Mouse (Mus musculus): ENCODE measurements at regions not wholly inside any gene's neighbourhood (a gene's known extent, or its start where the extent isn't known, plus 50 kb on each side); places are given as distances from the start of the nearest gene placed in this dataset.

GRCm38 (mm10) chr13:63660431-63660830, 87.0 kb upstream of the Ptch1 start:
- no peak overlapping the region for H3K4me3 ChIP-seq (replicated peaks)
- WGBS: 72% methylated on average over 4 of the region's 4 CpGs
- no peak overlapping the region for H3K4me2 ChIP-seq
- H3K36me3 ChIP-seq: no peaks in the 10 kb centered on the region
- H3K4me1 ChIP-seq: peaks cover 3% of the 10 kb centered on the region; the same call in 1 of the 2 replicates
- H3K9me3 ChIP-seq (replicated peaks): no peaks in the 10 kb centered on the region
- ATAC-seq (replicated peaks; ENCODE audit: low FRiP score): no peak
- no peak overlapping the region for H3K9ac ChIP-seq
- H3K27ac ChIP-seq: no peak overlapping the region
- no peaks in the 10 kb centered on the region for H3K27me3 ChIP-seq

GRCm38 (mm10) chr13:63668576-63668975, 95.2 kb upstream of the Ptch1 start:
- ATAC-seq (replicated peaks; ENCODE audit: low FRiP score): no peak
- no peaks in the 10 kb centered on the region for H3K36me3 ChIP-seq
- peaks cover 6% of the 10 kb centered on the region for H3K4me1 ChIP-seq
- H3K9ac ChIP-seq: no peak overlapping the region
- WGBS: 25% methylated on average over 4 of the region's 4 CpGs
- H3K9me3 ChIP-seq (replicated peaks): no peaks in the 10 kb centered on the region
- no peak overlapping the region for H3K4me2 ChIP-seq
- H3K4me3 ChIP-seq (replicated peaks): no peak overlapping the region
- no peak overlapping the region for H3K27ac ChIP-seq
- no peaks in the 10 kb centered on the region for H3K27me3 ChIP-seq

DNA sequence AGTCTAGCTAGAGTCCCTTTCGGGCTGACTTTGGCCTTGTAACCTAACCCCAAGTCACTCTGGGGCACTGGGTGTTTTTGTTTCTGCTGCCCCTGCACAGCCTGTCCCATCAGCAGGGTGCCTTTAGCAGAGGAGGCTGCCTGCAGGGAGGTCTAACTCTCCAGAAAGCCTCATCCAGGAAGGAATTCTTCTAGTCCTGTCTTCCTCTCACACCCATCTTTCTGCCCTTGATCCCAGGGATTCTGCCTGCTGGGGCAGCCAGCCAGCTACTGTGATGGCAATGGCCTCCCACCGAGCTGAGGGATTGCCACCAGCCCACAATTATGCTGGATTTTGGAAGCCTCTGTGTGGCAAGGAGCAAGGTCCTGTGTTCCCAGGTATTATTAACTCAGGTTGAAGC, 95.6 kb upstream of the Ptch1 start:
- no peak overlapping the region for H3K4me3 ChIP-seq (replicated peaks)
- 23% methylated on average over 2 of the region's 2 CpGs for WGBS
- no peaks in the 10 kb centered on the region for H3K36me3 ChIP-seq
- H3K4me2 ChIP-seq: no peak overlapping the region
- H3K27ac ChIP-seq: no peak overlapping the region
- H3K27me3 ChIP-seq: no peaks in the 10 kb centered on the region
- no peak overlapping the region for H3K9ac ChIP-seq
- no peaks in the 10 kb centered on the region for H3K9me3 ChIP-seq (replicated peaks)
- H3K4me1 ChIP-seq: peaks cover 6% of the 10 kb centered on the region
- ATAC-seq (replicated peaks; ENCODE audit: low FRiP score): no peak

GRCm38 (mm10) chr13:63672425-63672824, 99.0 kb upstream of the Ptch1 start:
- no peak overlapping the region for H3K9ac ChIP-seq
- H3K4me3 ChIP-seq (replicated peaks): no peak overlapping the region
- no peaks in the 10 kb centered on the region for H3K9me3 ChIP-seq (replicated peaks)
- H3K27me3 ChIP-seq: no peaks in the 10 kb centered on the region
- peaks cover 6% of the 10 kb centered on the region for H3K4me1 ChIP-seq
- no peaks in the 10 kb centered on the region for H3K36me3 ChIP-seq
- no peak overlapping the region for H3K27ac ChIP-seq
- no peak overlapping the region for H3K4me2 ChIP-seq
- no peak for ATAC-seq (replicated peaks; ENCODE audit: low FRiP score)
- WGBS: 50% methylated on average over 4 of the region's 4 CpGs

DNA sequence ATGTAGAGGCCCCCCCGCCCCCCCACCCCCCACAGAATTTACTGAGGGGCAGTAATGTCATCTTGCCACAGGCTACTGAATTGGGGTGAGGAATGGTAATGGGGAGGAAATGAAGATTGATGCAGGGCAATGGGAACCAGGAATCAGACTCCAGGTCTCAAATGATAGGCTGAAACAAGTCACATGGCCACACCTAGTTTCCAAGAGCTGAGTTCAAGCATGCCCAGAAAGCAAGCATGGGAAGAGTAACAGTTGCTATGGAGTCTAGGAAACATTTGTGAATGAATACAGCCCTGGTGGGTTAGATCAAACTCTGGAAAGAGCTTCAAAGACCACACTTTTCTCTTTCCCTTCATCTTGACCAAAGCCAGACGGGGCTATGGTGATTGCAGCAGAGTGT, 104.3 kb upstream of the Ptch1 start:
- WGBS: 80% methylated on average over 2 of the region's 2 CpGs
- H3K9me3 ChIP-seq (replicated peaks): no peaks in the 10 kb centered on the region
- H3K4me2 ChIP-seq: no peak overlapping the region
- H3K27ac ChIP-seq: no peak overlapping the region
- H3K36me3 ChIP-seq: no peaks in the 10 kb centered on the region
- no peak overlapping the region for H3K4me3 ChIP-seq (replicated peaks)
- no peak for ATAC-seq (replicated peaks; ENCODE audit: low FRiP score)
- H3K27me3 ChIP-seq: no peaks in the 10 kb centered on the region
- H3K9ac ChIP-seq: no peak overlapping the region
- no peaks in the 10 kb centered on the region; the same call in 1 of the 2 replicates for H3K4me1 ChIP-seq

DNA sequence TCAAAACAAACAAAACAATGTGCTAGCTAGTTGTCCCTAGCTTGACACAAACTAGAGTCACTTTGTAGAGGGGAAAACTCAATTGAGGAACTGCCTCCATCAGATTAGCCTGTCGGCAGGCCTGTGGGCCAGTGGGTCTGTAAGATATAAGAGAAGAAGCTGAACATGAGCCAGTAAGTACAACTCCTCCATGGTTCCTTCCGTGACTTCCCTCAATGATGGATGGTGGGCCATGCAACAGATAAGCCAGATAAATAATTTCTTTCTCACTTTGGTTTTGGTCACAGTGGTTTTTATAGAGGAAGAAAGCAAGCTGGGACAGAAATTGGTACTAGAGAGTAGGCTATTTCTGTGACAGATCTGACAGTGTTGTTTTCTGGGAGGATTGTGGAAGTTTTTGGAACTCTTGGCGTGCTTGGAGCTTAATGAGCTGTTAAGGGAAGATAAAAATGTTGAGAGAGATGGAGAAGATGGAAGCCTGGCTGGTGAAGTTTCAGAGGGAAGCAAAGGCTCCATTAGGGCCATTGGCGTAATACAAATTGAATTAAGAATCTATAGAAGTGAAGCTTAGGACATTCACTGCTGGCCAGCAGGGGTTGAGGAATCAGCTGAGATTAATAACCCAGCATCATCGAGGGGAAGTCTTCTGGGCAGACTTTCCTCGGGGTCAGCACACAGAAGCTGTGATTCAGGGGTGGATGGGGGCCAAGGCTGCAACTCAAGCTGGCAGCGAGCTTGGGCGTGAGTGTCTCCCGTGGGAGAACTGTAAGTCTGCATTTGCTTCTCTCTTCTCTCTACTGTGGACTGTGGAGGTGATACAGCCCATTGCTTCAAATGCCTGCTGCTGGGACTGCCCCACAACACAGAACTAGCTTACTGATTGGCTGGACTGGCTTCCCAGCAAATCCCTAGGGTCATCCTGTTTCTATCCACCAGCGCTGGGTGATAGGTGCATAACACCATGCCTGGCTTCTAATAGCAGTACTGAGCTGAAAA, 105.2 kb upstream of the Ptch1 start:
- Histone ChIP-seq H3K9ac (no peak overlapping the region), H3K36me3 (no peaks in the 10 kb centered on the region), H3K27ac (no peak overlapping the region), H3K9me3 (replicated peaks) (no peaks in the 10 kb centered on the region), H3K4me1 (no peaks in the 10 kb centered on the region; the same call in 1 of the 2 replicates), H3K27me3 (no peaks in the 10 kb centered on the region), H3K4me2 (no peak overlapping the region), H3K4me3 (replicated peaks) (no peak overlapping the region)
- 58% methylated on average over 10 of the region's 10 CpGs for WGBS
- ATAC-seq (replicated peaks; ENCODE audit: low FRiP score): no peak

GRCm38 (mm10) chr13:63682341-63682740, 108.9 kb upstream of the Ptch1 start:
- ATAC-seq (replicated peaks; ENCODE audit: low FRiP score): no peak
- H3K9me3 ChIP-seq (replicated peaks): no peaks in the 10 kb centered on the region
- no peaks in the 10 kb centered on the region for H3K36me3 ChIP-seq
- WGBS: 51% methylated on average over 4 of the region's 4 CpGs
- H3K4me2 ChIP-seq: no peak overlapping the region
- H3K27ac ChIP-seq: no peak overlapping the region
- H3K4me1 ChIP-seq: peaks cover 3% of the 10 kb centered on the region; the same call in 1 of the 2 replicates
- H3K27me3 ChIP-seq: no peaks in the 10 kb centered on the region
- no peak overlapping the region for H3K9ac ChIP-seq
- no peak overlapping the region for H3K4me3 ChIP-seq (replicated peaks)

- no peak overlapping the region for H3K4me3 ChIP-seq (replicated peaks)
- H3K36me3 ChIP-seq: no peaks in the 10 kb centered on the region
- no peaks in the 10 kb centered on the region for H3K4me1 ChIP-seq
- H3K9me3 ChIP-seq (replicated peaks): no peaks in the 10 kb centered on the region
- no peak overlapping the region for H3K4me2 ChIP-seq
- WGBS: 82% methylated on average over 5 of the region's 5 CpGs
- H3K27ac ChIP-seq: no peak overlapping the region
- no peaks in the 10 kb centered on the region for H3K27me3 ChIP-seq
- no peak for ATAC-seq (replicated peaks; ENCODE audit: low FRiP score)
- H3K9ac ChIP-seq: no peak overlapping the region
These were observed 118.6 kb upstream of the Ptch1 start for GRCm38 (mm10) chr13:63691974-63692373.

GRCm38 (mm10) chr13:63693636-63694035, 120.2 kb upstream of the Ptch1 start:
- no peaks in the 10 kb centered on the region for H3K27me3 ChIP-seq
- no peaks in the 10 kb centered on the region for H3K9me3 ChIP-seq (replicated peaks)
- H3K36me3 ChIP-seq: no peaks in the 10 kb centered on the region
- no peaks in the 10 kb centered on the region for H3K4me1 ChIP-seq
- H3K4me3 ChIP-seq (replicated peaks): no peak overlapping the region
- ATAC-seq (replicated peaks; ENCODE audit: low FRiP score): no peak
- no peak overlapping the region for H3K4me2 ChIP-seq
- H3K27ac ChIP-seq: no peak overlapping the region
- WGBS: 71% methylated on average over 5 of the region's 5 CpGs
- H3K9ac ChIP-seq: no peak overlapping the region

GRCm38 (mm10) chr13:63696399-63696798, 118.6 kb upstream of the Ercc6l2 start:
- H3K36me3 ChIP-seq: no peaks in the 10 kb centered on the region
- H3K4me1 ChIP-seq: peaks cover 4% of the 10 kb centered on the region
- no peak for ATAC-seq (replicated peaks; ENCODE audit: low FRiP score)
- H3K9ac ChIP-seq: no peak overlapping the region
- H3K9me3 ChIP-seq (replicated peaks): no peaks in the 10 kb centered on the region
- H3K4me3 ChIP-seq (replicated peaks): no peak overlapping the region
- no peak overlapping the region for H3K4me2 ChIP-seq
- no peak overlapping the region for H3K27ac ChIP-seq
- WGBS: 66% methylated on average over 3 of the region's 3 CpGs
- H3K27me3 ChIP-seq: no peaks in the 10 kb centered on the region

DNA sequence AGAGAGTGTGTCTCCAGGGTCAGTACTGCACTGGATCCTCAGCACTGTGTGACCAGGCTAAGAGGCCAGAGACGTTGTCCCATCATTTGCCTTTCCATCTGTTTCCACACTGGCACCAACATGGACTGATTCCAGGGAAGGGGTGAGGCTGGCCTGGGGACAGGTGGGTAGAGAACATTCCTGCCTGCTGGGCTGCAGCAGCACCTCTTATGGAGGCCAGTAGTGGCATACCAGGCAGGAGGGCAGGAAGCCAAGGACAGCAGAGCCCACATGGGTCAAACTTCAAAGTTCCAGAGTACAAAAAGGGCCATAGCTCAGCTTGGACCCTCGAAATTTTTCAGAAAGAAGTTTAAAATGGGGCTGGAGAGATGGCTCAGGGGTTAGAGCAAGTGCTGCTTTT, 115.4 kb upstream of the Ercc6l2 start:
- 74% methylated on average over 2 of the region's 2 CpGs for WGBS
- Histone ChIP-seq H3K4me1 (peaks cover 10% of the 10 kb centered on the region), H3K36me3 (no peaks in the 10 kb centered on the region), H3K4me2 (no peak overlapping the region), H3K27ac (no peak overlapping the region), H3K9me3 (replicated peaks) (no peaks in the 10 kb centered on the region), H3K9ac (no peak overlapping the region), H3K27me3 (no peaks in the 10 kb centered on the region), H3K4me3 (replicated peaks) (no peak overlapping the region)
- ATAC-seq (replicated peaks; ENCODE audit: low FRiP score): no peak

DNA sequence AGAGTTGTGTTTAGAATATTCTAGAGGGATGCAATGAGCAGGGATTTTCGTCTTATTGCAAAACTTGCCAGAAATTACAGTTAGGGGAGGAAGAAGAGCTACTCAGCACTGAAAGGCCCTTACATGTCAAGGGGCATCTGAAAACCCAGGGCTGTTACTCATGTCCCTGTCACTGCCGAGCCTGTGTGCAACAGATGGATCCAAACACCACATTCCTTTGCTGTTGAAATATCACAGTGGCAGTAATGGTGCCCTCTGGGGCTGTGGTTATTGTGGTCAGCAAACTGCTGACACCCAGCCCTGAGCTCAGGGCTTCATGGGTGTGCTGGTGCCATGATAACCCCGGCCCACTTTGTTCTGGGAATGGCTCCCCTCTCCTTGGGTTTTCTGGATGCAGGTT, 114.3 kb upstream of the Ercc6l2 start:
- Histone ChIP-seq H3K27ac (no peak overlapping the region), H3K4me2 (no peak overlapping the region), H3K36me3 (no peaks in the 10 kb centered on the region), H3K4me1 (peaks cover 10% of the 10 kb centered on the region), H3K9me3 (replicated peaks) (no peaks in the 10 kb centered on the region), H3K4me3 (replicated peaks) (no peak overlapping the region), H3K27me3 (no peaks in the 10 kb centered on the region), H3K9ac (no peak overlapping the region)
- no peak for ATAC-seq (replicated peaks; ENCODE audit: low FRiP score)
- WGBS: 65% methylated on average over 3 of the region's 3 CpGs
